Mouse (Mus musculus): Measurements from ENCODE around the gene Pmp22.

The Pmp22 gene

GRCm38 (mm10) chr11:63163986-63164682, 35.4 kb downstream of the Pmp22 start:
- DNase-seq = no peak

- no peak for DNase-seq
These were observed 36.1 kb downstream of the Pmp22 start for GRCm38 (mm10) chr11:63164756-63165484.

- DNase-seq = no peak
These were observed 39.0 kb downstream of the Pmp22 start for GRCm38 (mm10) chr11:63167826-63168225.

- no peak for DNase-seq
These were observed 39.9 kb downstream of the Pmp22 start for GRCm38 (mm10) chr11:63168551-63169258.

- DNase-seq = no peak
These were observed 43.2 kb downstream of the Pmp22 start for GRCm38 (mm10) chr11:63171977-63172376.

GRCm38 (mm10) chr11:63173604-63174003, 44.8 kb downstream of the Pmp22 start:
- peak; percentile 50 for DNase-seq

- no peak for DNase-seq
These were observed 46.5 kb downstream of the Pmp22 start for GRCm38 (mm10) chr11:63175302-63175701.

- no peak for DNase-seq
These were observed 47.6 kb downstream of the Pmp22 start for GRCm38 (mm10) chr11:63176416-63176815.

GRCm38 (mm10) chr11:63180262-63181101, 51.7 kb downstream of the Pmp22 start:
- no peak for DNase-seq

GRCm38 (mm10) chr11:63188803-63189202, 60.0 kb downstream of the Pmp22 start:
- DNase-seq = no peak

- no peak for DNase-seq
These were observed 69.3 kb downstream of the Pmp22 start for GRCm38 (mm10) chr11:63198070-63198469.

GRCm38 (mm10) chr11:63201989-63202535, 73.3 kb downstream of the Pmp22 start:
- DNase-seq = no peak

All from cerebellum, adult 9-11 months (tissue).